Comparison of ENCODE assay signal across 22 mouse cellular contexts in genomic region chr7:114769041-114769440, GRCm38 (mm10). TPM values are rescaled to one million over a fixed set of nuclear protein-coding genes. Genes with fewer than 3 reads are reported as not detected.
"Had no signal": no experiment of that assay in that cellular context is flagged by ENCODE, and none has a peak within 500 bp of the region (broad histone marks: within the 10 kb centered on the region; RNA-seq: fewer than 3 reads in every experiment).

No protein-coding gene starts in this region.

- H3K4me2 ChIP-seq: kidney, embryonic 15.5 days; limb, embryonic 12.5 days; limb, embryonic 15.5 days; lung, embryonic 14.5 days; midbrain, embryonic 12.5 days; midbrain, embryonic 15.5 days; neural tube, embryonic 12.5 days; neural tube, embryonic 15.5 days; stomach, embryonic 15.5 days had no signal

- H3K36me3 ChIP-seq: kidney, embryonic 15.5 days; limb, embryonic 12.5 days; limb, embryonic 15.5 days; midbrain, embryonic 12.5 days; midbrain, embryonic 15.5 days; neural tube, embryonic 12.5 days; neural tube, embryonic 15.5 days; stomach, embryonic 15.5 days had no signal

- H3K9ac ChIP-seq: kidney, embryonic 15.5 days; limb, embryonic 12.5 days; limb, embryonic 15.5 days; lung, embryonic 14.5 days; midbrain, embryonic 12.5 days; midbrain, embryonic 15.5 days; neural tube, embryonic 12.5 days; neural tube, embryonic 15.5 days; stomach, embryonic 15.5 days had no signal

- H3K27ac ChIP-seq: kidney, embryonic 15.5 days; limb, embryonic 12.5 days; limb, embryonic 15.5 days; macrophage; midbrain, embryonic 12.5 days; midbrain, embryonic 15.5 days; neural tube, embryonic 12.5 days; neural tube, embryonic 15.5 days; stomach, embryonic 15.5 days had no signal

- H3K9me3 ChIP-seq: kidney, embryonic 15.5 days; limb, embryonic 12.5 days; limb, embryonic 15.5 days; midbrain, embryonic 12.5 days; midbrain, embryonic 15.5 days; neural tube, embryonic 12.5 days; neural tube, embryonic 15.5 days; stomach, embryonic 15.5 days had no signal

- DNase-seq: kidney, adult 11 months; kidney, adult 8-10 months; kidney, postnatal 10 days; kidney, postnatal 36 days; left cerebral cortex, postnatal 4 days; lung, embryonic 14.5 days; right cerebral cortex, adult 18-20 months; right cerebral cortex, postnatal 14 days; spleen, adult 18-20 months; thymus, postnatal 25 days had no signal

- H3K4me1 ChIP-seq: kidney, embryonic 15.5 days; limb, embryonic 12.5 days; limb, embryonic 15.5 days; midbrain, embryonic 12.5 days; midbrain, embryonic 15.5 days; neural tube, embryonic 12.5 days; neural tube, embryonic 15.5 days; stomach, embryonic 15.5 days had no signal

- H3K27me3 ChIP-seq: kidney, embryonic 15.5 days; limb, embryonic 12.5 days; limb, embryonic 15.5 days; midbrain, embryonic 12.5 days; midbrain, embryonic 15.5 days; neural tube, embryonic 12.5 days; neural tube, embryonic 15.5 days; stomach, embryonic 15.5 days had no signal

- ATAC-seq: lung, postnatal 0 days; midbrain, embryonic 15.5 days had no signal

- H3K4me3 ChIP-seq: kidney, embryonic 15.5 days; limb, embryonic 12.5 days; limb, embryonic 15.5 days; midbrain, embryonic 12.5 days; midbrain, embryonic 15.5 days; neural tube, embryonic 12.5 days; neural tube, embryonic 15.5 days; stomach, embryonic 15.5 days had no signal

RNA-seq across cellular contexts. Expression of gene Insc, which starts 25.5 kb away (rescaled TPM):
- total RNA-seq: megakaryocyte, adult 5-6 weeks had no signal
- polyA plus RNA-seq: macrophage had no signal

RNA-seq across cellular contexts. Expression of gene Calcb, which starts 50.6 kb away (rescaled TPM):
- total RNA-seq: left cerebral cortex, adult 8-10 months; megakaryocyte, adult 5-6 weeks had no signal
- polyA plus RNA-seq: limb, embryonic 12.5 days; macrophage had no signal
